Mouse (Mus musculus): ENCODE data around the gene Tmem236.

- TF ChIP-seq TBP (conservative IDR thresholded peaks at IDR 0.05; ENCODE audit: low read depth, low read length) (no peak), CTCF (conservative IDR thresholded peaks at IDR 0.05 in 1 of 2, IDR thresholded peaks at IDR 0.05 in 1 of 2; ENCODE audit: low read depth in 2 of 2, low read length in 2 of 2) (no peak), TCF12 (IDR thresholded peaks at IDR 0.05; ENCODE audit: low read depth, low read length) (no peak), POLR2A (IDR thresholded peaks at IDR 0.05; ENCODE audit: low read depth, low read length) (no peak), ZC3H11A (IDR thresholded peaks at IDR 0.05; ENCODE audit: low read depth, low read length) (no peak)
Measured at GRCm38 (mm10) chr2:14126387-14126786, 47.9 kb upstream of the Tmem236 start.
